Mouse (Mus musculus): ENCODE measurements at regions not wholly inside any gene's neighbourhood (a gene's known extent, or its start where the extent isn't known, plus 50 kb on each side); places are given as distances from the start of the nearest gene placed in this dataset.

- TF ChIP-seq CTCF (IDR thresholded peaks at IDR 0.05; ENCODE audit: borderline replicate concordance, extremely low read depth, insufficient read depth, insufficient read length): no peak
- TF ChIP-seq POLR2A (IDR thresholded peaks at IDR 0.05; ENCODE audit: borderline replicate concordance, extremely low read depth, insufficient read depth, insufficient read length, poor library complexity, severe bottlenecking): no peak
Measured at GRCm38 (mm10) chr14:29877671-29878422, 90.3 kb upstream of the Selenok start.
